Mouse (Mus musculus): Measurements from ENCODE around the gene Pbx3. TPM values are rescaled to one million over a fixed set of nuclear protein-coding genes. Genes with fewer than 3 reads are reported as not detected.

Gene Pbx3
- polyA plus RNA-seq, 1 experiment from 2014 or later, result 47.2 TPM

DNA sequence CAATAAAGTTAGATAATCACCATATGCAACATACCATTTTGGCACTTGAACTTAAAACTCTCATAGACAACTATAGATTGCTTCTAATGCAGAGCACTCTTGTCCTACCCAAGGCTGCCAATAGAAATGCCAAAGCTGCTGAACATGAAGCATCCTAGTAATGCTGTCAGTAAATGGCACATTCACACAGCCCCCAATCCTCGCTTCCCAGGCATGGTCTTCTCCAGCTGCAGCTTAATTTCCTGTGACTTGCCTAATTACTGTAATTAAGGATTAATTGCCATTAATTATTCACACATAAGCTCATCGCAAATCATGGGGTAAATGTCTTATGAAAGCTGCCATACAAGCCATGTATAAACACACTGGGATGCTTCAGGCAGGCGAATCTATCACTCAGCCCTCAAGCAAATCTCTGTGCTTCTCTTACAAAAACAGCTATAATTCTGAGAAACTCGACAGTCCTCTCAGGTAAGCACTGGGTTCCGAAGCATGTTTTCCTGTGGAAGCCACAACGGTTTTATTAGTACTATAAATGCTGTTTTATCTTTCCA is 116.9 kb downstream of the Pbx3 start:
- no peak for DNase-seq (ENCODE audit: low read depth, low spot score)
- no peak for TF ChIP-seq CTCF (IDR thresholded peaks at IDR 0.05)
- H3K27me3 ChIP-seq, result no peaks in the 10 kb centered on the region
- ChIA-PET POLR2A (no interaction called here), CTCF (no interaction called here)
- in situ Hi-C loops (cut with MboI; ENCODE audit: low pct_unique_long_range_greater_than_20kb), result no loop called here
- ATAC-seq, result no peak

DNA sequence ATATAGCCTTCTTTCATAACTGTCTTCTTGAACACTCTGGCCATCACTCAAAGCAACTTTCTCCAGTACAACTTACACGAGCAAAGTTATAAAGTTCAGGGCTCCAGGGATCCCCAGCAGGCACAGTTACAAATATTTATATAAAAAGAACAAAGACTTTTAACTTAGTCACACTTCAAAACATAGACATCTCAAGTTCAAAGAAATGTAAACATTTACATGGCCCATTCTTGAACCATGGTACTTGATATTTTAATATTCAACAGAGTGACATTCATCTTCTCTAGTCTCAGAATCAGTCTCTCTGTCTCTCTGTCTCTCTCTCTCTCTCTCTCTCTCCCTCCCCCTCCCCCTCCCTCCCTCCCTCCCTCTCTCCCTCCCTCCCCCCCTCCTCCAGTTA is 119.3 kb downstream of the Pbx3 start:
- CTCF ChIA-PET, result no interaction called here
- ATAC-seq, result no peak

DNA sequence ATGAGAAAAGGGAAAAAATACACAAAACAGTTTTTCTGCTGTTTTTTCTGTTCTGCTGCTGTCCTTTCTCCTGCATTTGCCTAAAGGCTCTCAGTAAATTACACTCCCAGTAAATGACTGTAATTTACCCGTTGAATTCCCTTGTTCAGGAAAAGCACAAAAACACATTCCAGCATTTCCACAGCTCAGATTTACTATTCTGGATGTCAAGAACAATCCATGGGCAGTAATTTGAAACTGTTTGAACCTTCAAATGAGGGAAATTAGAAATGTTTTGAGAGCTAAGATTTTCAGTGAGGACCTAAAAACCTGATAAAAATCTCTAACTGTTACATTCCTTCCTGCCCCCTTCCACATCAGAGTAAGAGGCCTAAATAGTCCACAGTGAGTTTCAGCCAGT is 119.8 kb downstream of the Pbx3 start:
- in situ Hi-C loops (cut with MboI; ENCODE audit: low pct_unique_long_range_greater_than_20kb), result no loop called here
- DNase-seq (ENCODE audit: low read depth, low spot score) (no peak), ATAC-seq (no peak)
- no peak for TF ChIP-seq CTCF (IDR thresholded peaks at IDR 0.05)
- ChIA-PET CTCF (no interaction called here), POLR2A (no interaction called here)
- H3K27me3 ChIP-seq, result no peaks in the 10 kb centered on the region

More for the DNA sequence above, 119.3 kb downstream of the Pbx3 start:
- POLR2A ChIA-PET, result no interaction called here
- no peaks in the 10 kb centered on the region for H3K27me3 ChIP-seq
- in situ Hi-C loops (cut with MboI; ENCODE audit: low pct_unique_long_range_greater_than_20kb), result no loop called here
- DNase-seq (ENCODE audit: low read depth, low spot score), result no peak
- TF ChIP-seq CTCF (IDR thresholded peaks at IDR 0.05), result no peak

DNA sequence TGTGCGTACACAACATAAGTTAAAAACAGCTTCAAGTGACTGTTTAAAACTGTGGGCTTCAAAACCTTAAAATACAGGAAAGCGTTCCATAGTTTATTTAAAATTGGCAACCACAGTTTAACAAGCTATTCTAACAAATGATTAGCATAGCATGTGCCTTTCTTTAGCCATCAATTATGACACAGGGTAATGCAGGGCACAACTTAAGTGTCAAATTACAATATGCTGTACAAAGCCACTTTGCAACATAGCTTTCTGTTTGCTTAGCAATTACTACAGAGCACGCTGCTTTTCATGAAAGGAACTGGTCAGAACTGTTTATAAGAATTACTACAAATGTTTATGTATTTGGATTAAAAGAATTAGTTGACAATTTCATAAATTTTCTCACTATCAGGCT is 120.7 kb downstream of the Pbx3 start:
- no peak for TF ChIP-seq CTCF (IDR thresholded peaks at IDR 0.05)
- ATAC-seq (no peak), DNase-seq (ENCODE audit: low read depth, low spot score) (no peak)
- CTCF ChIA-PET, result interaction anchor here (1.0 kb wide), 1 partner anchor 8 kb away, joined by 4 read pairs; no protein-coding TSS in a partner anchor
- H3K27me3 ChIP-seq, result no peaks in the 10 kb centered on the region
- in situ Hi-C loops (cut with MboI; ENCODE audit: low pct_unique_long_range_greater_than_20kb), result no loop called here
- POLR2A ChIA-PET, result no interaction called here

DNA sequence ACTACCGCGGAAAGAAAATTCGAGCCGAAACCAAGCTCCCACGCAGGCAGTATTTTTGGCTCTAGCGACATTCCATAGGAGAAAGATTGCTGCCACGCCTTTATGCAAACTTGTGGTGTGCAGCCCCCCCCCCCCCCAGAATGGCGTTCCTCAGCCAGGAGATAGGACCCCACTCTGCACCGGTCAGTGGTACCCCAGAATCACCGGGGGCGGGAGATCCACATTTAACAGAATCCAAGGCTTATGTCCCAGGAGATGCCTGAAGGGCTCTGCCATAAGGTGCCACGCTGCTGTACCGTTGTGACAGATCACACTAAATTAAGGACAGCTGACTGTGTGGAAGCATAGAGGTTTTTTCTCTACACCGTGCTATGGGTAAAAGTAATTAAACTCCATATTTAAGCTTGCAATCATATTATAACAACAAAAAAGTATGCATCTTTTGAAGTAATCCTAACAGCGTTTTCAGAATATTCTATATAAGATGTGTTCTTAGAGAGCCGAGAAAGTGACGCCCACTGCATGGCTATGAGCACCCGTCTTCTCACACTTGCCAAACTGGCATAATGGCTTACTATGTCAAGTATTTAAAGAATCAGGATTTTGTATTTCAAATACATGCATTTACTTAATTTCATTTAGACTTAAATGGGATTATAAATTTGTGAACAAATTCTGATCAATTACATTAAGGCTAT is 122.8 kb downstream of the Pbx3 start:
- ChIA-PET POLR2A (interaction anchor here (1.0 to 1.2 kb wide), 2 partner anchors 9 to 161 kb away, joined by 4 to 6 read pairs; no protein-coding TSS in a partner anchor), CTCF (interaction anchor here (1.3 to 1.6 kb wide), 3 partner anchors 14 to 67 kb away, joined by 3 to 5 read pairs (median 3); no protein-coding TSS in a partner anchor)
- no peak for ATAC-seq
- no peak for DNase-seq (ENCODE audit: low read depth, low spot score)
- no peak for TF ChIP-seq CTCF (IDR thresholded peaks at IDR 0.05)
- in situ Hi-C loops (cut with MboI; ENCODE audit: low pct_unique_long_range_greater_than_20kb), result no loop called here
- H3K27me3 ChIP-seq, result no peaks in the 10 kb centered on the region

DNA sequence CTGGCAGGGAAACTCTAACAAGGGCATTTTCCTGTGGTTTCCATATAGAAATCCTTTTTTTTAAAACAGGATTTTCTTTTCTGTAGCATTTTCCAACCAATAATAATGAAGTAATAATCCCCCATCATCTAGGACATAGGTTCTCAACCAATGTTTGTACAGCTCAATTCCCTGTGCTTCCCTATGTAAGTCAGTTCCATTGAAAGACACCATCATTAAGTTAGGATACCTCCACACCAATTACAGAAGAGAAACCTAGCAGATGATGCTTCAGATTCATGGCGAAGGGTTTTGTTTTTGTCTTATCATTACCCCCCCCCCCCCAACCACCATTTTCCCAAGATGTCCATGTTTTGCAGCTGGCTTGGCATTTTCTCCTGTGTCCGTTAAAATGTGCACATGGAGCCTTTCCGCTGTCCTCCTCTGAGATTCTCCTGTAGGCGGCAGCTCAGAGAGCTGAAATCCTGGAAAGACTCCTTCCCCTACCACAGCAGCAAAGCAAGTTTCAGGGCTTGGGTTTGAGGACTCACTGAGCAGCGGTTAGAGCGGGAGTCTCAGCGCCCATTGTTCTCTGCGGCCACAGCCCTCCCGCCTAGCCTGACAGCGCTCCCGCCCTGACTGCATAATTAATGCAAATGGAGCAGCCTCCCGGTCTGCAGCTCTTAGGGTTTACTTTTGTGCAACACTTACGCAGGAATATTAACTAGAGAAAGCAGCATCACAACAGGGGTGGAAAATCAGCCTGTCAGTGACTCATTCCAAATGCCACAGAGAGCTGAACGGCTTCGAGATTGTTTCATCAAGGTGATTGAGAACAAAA is 123.6 kb downstream of the Pbx3 start:
- CTCF ChIA-PET, result interaction anchor here (0.8 to 1.6 kb wide), 4 partner anchors 13 to 67 kb away, joined by 3 to 5 read pairs (median 3); no protein-coding TSS in a partner anchor
- H3K27me3 ChIP-seq, result no peaks in the 10 kb centered on the region
- ATAC-seq (peak; percentile 87), DNase-seq (ENCODE audit: low read depth, low spot score) (peak; percentile 46)
- TF ChIP-seq CTCF (IDR thresholded peaks at IDR 0.05), result peak; percentile 43
- in situ Hi-C loops (cut with MboI; ENCODE audit: low pct_unique_long_range_greater_than_20kb), result no loop called here
- POLR2A ChIA-PET, result interaction anchor here (1.0 to 1.2 kb wide), 2 partner anchors 9 to 161 kb away, joined by 4 to 6 read pairs; no protein-coding TSS in a partner anchor

DNA sequence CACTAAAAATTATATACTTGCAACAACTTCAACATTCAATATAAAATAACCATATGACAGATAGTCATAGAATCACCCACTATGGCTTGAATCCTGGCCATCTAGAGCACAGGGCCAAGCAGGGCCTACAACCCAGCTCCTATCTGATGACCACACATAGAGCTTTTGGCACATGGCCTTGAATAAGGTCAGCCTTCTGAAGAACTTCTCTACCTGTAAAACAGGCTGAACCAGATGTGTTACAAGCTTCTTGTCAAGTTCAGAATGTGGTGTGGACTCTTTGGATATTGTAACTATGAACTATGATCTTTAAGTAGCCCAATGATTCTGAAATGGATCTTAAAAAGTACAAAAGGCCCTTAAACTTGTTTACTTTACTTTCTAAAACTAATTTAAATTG is 132.1 kb downstream of the Pbx3 start:
- in situ Hi-C loops (cut with MboI; ENCODE audit: low pct_unique_long_range_greater_than_20kb), result no loop called here
- ATAC-seq (no peak), DNase-seq (ENCODE audit: low read depth, low spot score) (no peak)
- H3K27me3 ChIP-seq, result no peaks in the 10 kb centered on the region
- no peak for TF ChIP-seq CTCF (IDR thresholded peaks at IDR 0.05)
- CTCF ChIA-PET, result no interaction called here
- POLR2A ChIA-PET, result no interaction called here

DNA sequence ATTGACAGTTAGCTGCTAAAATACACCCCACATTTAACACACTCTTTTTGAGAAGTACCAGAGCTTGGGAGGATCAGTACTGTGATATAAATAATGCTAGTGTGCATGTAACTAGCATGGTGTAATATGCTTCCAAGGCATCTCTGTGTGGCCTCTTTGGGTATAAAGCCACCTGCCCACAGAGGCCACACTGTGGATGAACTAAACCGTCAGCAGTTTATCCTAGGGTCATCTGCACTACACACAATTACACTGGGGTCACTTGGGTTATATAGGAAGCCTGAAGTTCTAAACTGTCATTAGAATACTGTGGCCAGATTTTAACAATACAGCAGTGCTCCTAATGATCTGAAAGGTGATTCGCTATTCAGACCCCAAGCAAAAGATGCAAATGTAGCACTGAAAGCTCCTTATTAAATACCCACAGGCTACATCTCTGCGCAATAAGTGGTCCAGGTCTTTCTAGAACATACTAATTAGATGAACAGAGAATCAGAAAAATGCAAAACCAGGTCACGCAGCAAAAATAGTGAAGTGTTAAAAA is 133.6 kb downstream of the Pbx3 start:
- ChIA-PET CTCF (interaction anchor here (1.9 kb wide), 1 partner anchor 28 kb away, joined by 6 read pairs; no protein-coding TSS in a partner anchor), POLR2A (interaction anchor here (0.7 kb wide), 1 partner anchor 572 kb away, joined by 3 read pairs; no protein-coding TSS in a partner anchor)
- in situ Hi-C loops (cut with MboI; ENCODE audit: low pct_unique_long_range_greater_than_20kb), result no loop called here
- no peak for TF ChIP-seq CTCF (IDR thresholded peaks at IDR 0.05)
- DNase-seq (ENCODE audit: low read depth, low spot score), result no peak
- H3K27me3 ChIP-seq, result no peaks in the 10 kb centered on the region
- ATAC-seq, result no peak

DNA sequence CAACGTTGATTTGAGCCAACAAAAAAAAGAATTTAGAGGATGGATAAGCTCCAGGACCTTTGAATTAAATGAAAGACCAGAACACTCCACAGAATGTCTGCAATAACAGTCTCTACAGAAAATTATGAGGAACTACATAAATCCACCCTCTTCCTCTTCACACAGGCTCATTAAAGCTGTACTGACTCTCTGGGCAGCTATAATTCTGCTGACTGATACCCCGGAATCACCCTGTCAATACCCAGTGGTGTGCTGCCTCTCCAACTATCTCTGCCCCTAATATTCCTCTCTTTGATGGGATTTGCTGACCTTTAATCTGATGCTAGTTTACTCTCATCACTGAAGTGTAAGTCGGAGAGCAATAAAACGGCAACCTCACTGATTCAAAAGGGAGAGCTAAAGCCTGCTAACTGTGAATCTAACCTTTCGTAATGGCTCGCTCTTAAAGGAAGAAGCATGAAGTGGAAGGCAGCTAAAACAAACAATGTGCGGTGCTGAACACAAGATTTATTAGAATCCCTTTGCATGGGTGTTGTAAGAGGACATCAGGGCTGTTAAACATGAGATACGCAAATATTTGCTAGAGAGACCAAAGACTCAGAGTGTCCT is 137.4 kb downstream of the Pbx3 start:
- in situ Hi-C loops (cut with MboI; ENCODE audit: low pct_unique_long_range_greater_than_20kb), result no loop called here
- ChIA-PET POLR2A (no interaction called here), CTCF (interaction anchor here (0.9 kb wide), 1 partner anchor 12 kb away, joined by 3 read pairs; no protein-coding TSS in a partner anchor)
- no peaks in the 10 kb centered on the region for H3K27me3 ChIP-seq
- DNase-seq (ENCODE audit: low read depth, low spot score) (no peak), ATAC-seq (no peak)
- TF ChIP-seq CTCF (IDR thresholded peaks at IDR 0.05), result no peak

DNA sequence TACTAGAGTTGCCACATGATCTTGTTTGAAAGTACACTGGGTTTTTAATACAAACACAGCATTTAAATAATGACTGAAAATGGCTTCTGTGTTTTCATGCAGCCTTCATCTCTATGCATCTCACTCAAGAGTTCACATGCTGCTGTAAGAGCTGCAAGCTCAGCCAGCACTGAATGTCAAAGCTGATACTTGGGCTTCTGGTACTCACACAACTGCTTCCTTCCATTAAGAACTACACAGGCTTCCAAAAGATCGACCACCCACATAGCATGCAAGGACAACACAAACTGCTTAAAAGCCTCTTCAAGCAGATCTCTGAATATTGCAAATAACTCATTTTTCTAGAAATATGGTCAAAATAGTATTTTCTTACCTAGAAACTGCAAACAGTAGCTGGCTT is 138.7 kb downstream of the Pbx3 start:
- no peak for DNase-seq (ENCODE audit: low read depth, low spot score)
- no peaks in the 10 kb centered on the region for H3K27me3 ChIP-seq
- ChIA-PET POLR2A (interaction anchor here (0.6 kb wide), 1 partner anchor 81 kb away, joined by 5 read pairs; no protein-coding TSS in a partner anchor), CTCF (no interaction called here)
- TF ChIP-seq CTCF (IDR thresholded peaks at IDR 0.05), result no peak
- ATAC-seq, result no peak
- in situ Hi-C loops (cut with MboI; ENCODE audit: low pct_unique_long_range_greater_than_20kb), result no loop called here

Measured in Patski (cell line).